Mouse (Mus musculus) spleen, embryonic (tissue): ENCODE data around the gene T.
"Not testable (repeated sequence)": the region's sequence is repeated elsewhere in the genome, so short reads cannot be mapped to it uniquely, and the experiment has no call there.

Experiments used
- CTCF ChIA-PET: fragments of 350-600 bp; sonication (Branson Sonifier 250); formaldehyde crosslinking; loops from one replicate; lab custom pipeline; 2022; lab: Charles Lee

T gene

DNA sequence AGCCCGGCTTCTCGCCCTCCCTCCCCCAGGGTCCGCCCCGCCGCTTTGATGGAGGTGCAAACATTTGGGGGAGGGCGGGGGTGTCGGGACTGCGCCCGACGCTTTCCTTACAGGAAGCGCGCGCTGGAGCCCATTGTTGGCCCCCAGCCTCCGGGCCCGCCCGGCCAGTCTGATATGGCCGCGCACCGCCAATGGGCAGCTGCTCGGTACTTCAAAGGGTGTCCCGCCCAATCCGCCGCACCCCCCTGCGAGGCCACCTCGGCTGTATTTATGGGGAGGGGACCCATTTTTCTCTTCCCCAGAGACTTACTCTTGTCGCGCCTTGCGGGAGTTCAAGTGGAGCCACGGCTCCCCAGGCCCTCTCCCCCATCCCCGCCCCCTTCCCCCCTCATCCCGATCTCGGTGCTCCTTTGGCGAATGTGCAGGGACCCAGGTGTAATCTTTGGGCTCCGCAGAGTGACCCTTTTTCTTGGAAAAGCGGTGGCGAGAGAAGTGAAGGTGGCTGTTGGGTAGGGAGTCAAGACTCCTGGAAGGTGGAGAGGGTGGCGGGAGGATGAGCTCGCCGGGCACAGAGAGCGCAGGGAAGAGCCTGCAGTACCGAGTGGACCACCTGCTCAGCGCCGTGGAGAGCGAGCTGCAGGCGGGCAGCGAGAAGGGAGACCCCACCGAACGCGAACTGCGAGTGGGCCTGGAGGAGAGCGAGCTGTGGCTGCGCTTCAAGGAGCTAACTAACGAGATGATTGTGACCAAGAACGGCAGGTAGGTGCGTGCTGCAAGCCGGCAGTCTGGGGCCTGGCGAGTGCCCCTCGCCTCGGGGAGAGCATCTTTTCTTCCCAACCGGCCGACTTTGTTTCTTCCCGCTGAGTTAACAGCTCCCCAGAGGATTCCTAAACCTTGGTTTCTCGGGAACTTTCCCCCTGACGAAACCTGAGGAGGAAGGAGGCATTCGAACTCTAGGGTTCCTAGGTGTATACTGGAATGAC lies at the start of gene T:
Gene T (plus strand): TSS at position 446 of the 983 bp plus-strand sequence.
- CTCF ChIA-PET: no interaction called here

DNA sequence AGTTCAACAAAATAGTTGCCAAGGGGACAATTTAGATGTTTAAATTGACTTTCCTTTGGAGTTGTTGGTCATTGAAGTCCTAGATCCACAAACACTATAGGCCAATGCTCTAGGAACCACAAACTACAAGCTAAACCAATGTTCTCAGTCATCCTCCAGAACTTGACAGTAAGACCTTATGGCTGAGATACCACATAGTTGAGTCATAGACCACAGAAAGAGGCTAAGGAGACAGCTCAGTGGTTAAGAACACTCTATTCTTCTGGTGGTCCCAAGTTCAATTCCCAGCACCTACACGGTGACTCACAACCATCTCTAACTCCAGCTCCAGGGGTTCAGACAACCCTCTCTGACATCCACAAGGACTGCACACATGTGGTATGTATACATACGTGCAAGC lies 48.8 kb upstream of the T start:
- CTCF ChIA-PET: no interaction called here

DNA sequence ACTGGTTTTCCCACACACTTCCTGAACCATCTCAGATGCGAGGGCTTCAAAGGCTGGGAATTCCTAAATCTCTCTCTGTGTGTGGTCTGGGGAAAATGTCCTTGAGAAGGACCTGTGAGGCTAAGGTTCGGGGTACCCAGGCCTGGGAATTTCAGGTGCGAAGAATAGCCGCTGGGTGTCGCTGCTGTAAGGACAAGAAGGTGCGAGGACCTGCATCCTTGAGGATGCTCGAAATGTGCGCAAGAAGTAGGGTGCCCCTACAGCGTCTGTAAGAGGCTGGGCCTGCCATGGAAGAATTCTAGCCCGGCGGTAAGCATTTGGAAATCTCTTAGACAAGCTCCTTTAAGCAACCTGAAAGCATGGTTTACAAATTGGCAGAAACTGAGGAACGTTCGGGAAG lies 45.8 kb upstream of the T start:
- CTCF ChIA-PET: no interaction called here

DNA sequence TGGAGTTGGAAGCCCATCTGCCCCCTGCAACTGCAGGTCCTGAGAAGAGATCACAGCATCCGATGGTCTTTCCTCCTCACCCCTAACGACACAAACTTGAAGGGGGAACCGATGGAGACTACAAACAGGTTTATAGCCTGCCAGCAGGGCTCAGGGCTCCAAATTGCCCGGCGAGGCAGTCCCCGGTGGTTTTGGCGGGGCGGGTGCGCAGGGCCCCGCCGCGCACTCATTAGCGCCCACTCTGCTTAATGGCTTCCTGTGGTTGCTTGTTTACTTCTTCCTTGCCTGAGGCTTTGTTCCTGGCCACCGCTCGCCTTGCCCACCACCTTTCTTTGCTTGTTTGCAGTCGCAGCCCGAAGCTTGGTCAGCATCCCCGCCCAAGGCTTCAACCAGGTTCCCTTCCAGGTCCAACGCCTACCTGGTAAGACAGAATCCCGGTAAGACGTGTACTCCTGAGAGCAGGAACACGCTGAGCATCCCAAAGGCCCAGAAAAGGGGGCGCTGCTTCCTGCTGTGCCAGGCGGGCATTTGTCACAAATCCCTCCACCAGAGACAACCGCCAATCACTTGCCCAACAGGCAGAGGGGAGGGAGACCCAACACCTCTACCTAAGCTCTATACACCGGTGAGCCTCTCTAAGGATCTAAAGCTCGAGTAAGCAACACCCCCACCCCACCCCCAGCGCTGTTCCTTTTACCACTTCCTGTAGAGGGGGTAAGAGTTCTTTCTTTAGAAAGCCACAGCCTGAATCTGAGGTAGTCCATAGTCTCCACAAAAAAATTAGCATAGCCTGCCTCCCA lies 45.0 kb upstream of the T start:
- CTCF ChIA-PET: no interaction called here

DNA sequence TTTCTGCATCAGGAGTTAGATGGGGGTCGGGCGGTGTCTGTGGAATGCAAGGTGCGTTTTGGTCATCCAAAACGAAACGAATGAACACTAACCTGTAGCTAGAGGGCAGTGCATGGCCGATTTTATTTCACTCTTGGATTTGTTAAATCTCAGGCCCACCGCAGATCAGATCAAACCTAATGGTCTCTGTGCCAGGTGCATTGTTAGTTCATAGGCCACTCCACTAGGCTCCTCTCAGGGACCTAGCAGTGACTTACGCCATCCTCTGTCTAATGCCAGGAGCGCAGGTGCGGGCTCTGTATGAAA lies 44.5 kb upstream of the T start:
- CTCF ChIA-PET: no interaction called here

DNA sequence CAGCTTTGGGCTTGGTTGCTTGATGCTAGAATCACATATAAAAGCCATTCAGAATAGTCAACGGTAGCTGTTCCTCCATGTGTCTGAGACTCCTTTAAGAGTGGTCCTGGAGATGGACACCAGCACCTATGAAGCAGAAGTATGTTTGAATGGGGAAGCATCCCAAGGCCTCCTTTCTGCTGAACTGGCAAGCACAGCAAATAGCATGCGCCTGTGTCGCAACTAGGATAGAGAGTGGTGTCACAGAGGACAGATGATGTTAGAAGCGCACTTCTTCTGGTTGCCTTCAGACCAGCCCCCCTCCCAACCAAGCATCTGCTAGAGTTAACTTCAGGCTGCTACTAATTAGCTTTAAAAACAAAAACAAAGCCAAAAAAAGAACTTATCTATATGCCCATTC lies 43.7 kb upstream of the T start:
- CTCF ChIA-PET: no interaction called here

DNA sequence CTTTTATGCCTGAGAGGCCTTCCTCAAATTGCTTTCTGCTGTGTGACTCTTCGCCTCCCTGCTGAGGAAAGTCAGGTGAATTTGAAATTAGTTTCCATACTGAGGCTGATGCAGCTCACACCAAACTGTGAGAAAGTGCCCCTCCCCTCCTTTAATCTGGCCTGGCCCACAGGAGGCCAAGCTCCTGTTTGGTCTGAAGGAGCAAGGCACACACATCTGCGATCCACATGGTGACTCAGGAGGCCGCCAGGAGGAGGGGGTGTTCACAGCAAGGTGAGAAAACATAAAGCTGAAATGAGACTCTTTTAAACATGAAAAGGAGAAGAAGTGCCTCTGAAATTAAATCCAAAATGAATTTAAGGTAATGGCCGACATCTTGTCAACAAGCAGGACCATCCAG lies 37.9 kb upstream of the T start:
- CTCF ChIA-PET: no interaction called here

DNA sequence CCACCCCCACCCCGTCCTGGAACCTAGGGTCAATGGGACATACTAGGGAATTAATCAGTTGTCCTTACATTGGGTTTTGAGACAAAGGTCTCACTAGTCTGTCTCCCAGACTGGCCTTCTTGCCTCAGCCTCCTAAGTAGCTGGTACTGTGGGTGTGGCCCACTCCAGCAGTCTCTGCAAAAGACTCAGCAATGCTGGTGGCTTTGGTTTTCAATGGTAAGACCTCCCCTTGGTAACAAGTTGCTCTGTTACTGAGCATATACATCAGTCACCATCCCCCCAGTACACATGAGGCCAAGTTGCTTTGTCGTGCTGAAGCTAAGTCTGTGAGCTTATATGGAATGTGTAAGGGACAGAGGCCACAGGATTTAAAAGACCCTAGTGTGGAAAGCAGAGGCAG lies 36.3 kb upstream of the T start:
- CTCF ChIA-PET: no interaction called here

DNA sequence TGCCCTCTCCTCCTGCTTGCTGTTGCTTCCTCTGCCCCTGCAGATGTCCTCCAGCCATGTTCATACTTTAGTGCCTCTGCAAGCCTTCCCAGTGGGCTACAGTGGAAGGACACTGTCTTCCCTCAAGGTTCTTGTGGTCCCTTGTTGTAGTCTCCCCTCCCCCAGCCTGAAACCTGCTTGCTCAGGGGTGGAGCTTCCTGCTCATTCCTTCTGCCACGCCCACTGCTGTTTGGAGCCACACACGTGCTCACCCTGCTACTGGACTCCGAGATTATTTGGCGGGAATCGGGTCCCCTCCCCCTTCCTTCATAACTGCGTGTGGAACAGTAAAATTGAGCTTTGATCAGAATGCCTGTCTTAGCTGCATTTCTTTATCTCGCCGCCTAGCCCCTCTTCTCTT lies 30.3 kb upstream of the T start:
- CTCF ChIA-PET: not testable (repeated sequence)

DNA sequence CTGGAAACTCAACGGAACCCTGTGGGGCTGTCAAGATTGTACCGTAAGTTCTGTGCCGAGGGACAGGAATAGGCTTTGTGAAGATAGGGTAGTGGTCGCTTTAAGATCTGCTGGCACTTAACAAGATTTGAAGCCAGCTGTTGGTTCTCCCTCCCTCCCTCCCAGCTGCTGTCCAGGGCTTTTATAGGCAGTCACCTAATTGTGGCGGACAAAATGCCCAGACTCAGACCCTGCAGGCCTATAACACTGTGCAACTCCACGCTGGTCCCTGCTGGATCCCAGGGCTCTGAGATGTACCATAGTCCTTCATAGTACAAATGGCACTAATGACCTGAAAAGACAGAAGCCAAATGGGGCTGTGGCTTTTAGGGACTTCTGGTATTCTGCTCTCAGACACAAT lies 27.9 kb upstream of the T start:
- CTCF ChIA-PET: no interaction called here

DNA sequence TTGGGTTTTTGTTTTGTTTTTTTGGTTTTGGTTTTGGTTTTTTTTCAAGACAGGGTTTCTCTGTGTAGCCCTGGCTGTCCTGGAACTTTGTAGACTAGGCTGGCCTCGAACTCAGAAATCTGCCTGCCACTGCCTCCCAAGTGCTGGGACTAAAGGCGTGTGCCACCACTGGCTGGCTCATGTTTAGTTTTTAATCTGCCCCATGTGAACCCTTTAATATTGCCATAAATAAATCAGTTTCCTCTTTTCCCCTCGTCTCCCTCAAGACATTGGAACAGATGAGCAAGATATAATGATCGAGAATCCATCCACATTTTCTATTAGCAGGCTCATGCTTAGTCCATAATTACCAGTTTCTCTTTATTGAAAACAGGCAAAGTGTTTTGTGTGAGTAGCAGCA lies 26.2 kb upstream of the T start:
- CTCF ChIA-PET: not testable (repeated sequence)

DNA sequence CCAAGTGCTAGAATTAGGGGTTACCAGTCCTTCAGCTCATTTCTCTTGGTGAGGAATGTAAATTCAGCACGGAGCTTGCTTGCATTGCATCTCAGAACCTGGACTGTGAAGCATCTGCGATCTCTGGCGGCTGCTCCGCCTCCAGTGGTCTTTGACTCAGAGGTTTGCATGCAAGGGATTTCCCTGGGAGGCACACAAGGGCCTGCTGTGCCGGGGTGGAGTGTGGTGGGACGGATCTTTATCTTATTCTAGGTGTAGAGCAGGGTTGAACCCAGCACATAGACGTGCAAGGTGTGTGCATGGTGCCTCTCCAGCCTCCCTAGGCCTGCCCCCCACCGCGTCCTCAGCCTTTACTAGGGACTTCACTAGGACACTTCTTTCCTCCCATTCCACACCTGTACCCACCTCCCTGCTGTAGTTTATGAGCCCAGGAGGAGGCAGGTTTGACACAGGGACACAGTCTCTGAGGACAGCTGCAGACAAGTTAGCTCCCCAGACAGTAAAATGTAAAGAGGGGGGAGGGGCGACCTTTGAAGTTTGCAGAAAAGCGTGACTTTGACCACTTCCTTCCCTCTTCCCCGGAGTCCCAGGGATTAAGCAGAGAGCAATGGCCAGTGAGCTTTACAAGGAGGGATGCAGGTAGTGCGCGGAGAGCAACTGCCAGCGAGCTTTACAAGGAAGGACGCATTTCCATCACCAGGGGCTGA lies 25.5 kb upstream of the T start:
- CTCF ChIA-PET: no interaction called here

DNA sequence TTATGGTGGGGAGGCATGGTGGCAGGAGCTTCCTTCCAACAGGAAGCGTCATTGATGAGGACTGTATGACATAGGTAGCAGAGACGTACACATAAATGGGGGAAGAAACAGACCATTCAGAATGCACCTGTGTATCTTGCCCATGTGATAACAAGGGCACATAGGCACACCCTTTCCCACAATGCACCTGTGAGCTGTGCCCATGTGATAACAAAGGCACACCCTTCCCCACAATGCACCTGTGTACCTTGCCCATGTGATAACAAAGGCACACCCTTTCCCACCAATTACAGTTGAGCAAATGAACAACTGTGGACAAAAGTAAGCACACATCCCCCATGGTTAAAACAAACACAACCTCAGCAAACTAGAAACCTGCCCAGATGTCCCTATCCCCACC lies 23.9 kb upstream of the T start:
- CTCF ChIA-PET: interaction anchor here (0.6 kb wide), 2 partner anchors 67 to 530 kb away, joined by 7 to 9 read pairs; no protein-coding TSS in a partner anchor

DNA sequence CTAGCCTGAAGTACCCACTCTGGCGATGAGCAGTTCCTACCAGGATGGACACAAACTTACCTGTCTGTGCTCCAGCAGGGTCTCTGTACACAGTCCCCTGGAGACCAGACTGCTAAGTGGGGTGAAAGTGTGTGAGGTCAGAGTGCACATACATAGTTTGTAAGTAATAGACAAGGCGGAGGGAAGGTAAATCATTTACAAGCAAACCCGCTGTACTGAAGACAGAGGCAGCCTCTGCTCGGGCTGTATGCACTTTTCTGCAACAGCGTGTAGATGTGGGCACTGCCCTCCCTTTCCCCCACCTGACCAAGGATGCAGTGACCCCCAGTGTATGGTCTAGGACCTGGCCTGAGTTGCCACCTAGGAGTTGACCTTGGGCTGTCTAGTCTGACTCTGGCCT lies 20.6 kb upstream of the T start:
- CTCF ChIA-PET: no interaction called here

DNA sequence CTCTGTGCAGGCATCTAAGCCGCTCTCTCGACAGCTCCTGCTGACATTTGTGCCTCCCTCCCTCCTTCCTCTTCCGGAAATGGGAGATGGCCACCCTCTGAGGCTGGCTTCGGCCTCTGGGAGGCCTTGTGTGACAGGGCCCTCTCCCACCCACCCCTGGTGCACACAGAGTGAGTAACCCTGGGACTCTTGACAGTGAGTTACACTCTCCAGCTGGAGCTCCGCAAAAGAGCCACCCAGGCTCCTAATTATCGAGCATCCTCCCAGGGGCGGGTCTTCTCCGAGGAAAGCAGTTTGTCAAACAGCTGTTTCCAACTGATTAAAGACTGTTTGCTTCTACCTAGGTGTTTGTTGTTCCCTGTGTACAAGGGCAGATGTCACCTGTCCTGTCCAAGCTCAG lies 18.7 kb upstream of the T start:
- CTCF ChIA-PET: no interaction called here

DNA sequence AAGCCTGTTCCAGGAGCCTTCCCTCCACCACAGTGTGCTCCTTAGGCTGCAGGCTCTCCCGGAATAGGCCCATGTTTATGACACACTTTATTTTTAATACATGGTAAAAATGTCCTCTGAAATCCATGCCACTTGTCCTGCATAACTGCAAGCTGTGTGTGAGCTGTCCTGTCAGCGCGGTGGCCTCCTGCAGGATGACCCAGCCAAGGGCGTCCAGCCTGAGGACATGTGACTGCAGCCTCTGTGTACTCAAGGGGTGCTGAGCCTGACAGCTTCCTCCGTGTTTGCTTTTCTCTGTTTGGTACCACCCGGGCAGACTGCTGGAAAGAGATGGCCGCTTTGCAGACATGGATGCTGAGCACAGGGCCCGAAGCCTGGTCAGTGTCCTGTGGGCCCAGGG lies 17.4 kb upstream of the T start:
- CTCF ChIA-PET: no interaction called here

DNA sequence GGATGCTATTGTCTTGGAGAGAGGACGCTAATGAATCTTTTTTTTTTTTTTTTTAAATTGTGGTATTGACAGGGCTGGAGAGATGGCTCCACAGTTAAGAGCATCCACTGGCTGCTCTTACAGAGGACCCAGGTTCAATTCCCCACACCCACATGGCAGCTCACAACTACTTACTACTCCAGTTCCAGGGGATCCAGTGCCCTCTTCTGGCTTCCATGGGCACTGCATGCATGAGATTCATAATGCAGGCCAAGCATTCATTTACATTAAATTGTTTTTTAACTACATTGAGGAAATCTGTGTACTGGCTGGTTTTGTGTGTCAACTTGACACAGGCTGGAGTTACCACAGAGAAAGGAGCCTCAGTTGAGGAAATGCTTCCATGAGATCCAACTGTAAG lies 13.5 kb upstream of the T start:
- CTCF ChIA-PET: no interaction called here

DNA sequence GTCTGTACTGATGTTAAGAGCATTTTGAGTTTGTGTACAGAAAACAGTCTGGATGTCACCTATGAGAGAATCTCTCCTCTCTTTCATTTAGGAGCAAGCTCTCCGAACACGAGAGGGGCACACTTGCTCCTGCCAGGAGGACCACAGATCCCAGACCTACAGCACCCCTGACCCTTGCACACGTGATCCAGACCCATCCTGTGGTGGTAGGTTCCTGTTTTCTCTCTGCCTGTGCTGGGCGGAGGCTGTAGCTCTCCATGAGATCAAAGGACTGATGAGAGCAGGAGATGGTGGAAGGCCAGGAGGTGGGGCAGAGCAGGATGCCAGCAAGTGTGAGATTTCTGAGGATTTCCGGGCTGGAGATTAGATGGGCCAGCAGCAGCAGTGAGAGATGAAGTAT lies 12.7 kb upstream of the T start:
- CTCF ChIA-PET: no interaction called here

DNA sequence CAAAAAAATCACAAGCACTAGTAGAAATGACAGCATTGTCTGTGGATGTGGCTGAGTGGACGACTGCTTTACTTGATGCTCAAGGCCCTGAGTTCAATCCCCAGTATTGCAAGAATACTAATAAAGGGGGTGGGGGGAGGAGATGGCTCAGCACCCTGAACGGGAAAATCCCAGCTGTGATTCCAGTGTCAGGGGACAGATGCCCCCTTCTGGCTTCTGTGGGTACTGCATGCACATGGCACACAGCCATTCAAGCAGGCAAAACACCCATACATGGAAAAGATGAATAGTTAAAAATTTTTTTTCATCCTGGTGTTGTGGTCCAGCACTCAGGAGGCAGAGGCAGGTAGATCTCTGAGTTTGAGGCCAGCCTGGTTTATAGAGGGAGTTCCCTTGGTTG lies 10.9 kb upstream of the T start:
- CTCF ChIA-PET: no interaction called here

DNA sequence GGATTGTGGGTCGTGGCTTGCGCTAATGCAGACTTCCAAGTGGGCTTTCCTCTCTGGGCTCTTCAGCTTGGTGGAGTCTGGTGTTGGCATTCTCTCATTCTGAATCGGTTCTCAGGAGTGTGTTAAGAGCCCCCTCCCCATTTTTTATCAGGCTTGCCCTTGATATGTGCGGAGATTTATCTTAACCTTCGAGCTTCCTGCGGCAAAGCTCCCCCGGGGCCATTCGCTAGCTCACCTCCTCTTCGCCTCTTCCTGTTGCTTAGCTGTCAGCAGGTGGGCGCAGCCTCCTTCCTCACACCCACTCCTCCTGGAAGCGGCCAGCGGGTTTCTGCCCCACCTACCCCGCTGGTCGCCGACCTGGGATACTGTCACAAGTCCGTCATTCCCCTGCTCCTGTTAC lies 4.8 kb upstream of the T start:
- CTCF ChIA-PET: no interaction called here

DNA sequence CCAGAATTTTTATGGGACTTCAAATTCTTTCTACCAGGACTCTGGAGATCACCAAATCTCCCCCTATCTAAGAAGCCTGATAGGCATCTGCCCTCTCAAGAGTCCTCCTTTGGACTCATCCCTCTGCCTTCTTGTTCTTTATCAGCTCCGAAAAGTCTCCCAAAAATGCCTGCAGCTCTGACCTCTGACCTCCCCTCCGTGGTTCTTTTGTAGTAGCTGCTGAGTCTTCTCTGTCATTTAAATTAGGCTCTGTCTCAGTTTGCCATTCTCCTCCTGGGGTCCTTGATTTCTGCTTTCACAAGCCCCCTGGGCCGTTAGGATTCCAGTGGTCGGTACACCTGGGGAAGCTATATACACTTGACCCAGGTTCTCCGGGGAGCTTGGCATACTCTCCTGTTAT lies 4.3 kb upstream of the T start:
- CTCF ChIA-PET: no interaction called here

DNA sequence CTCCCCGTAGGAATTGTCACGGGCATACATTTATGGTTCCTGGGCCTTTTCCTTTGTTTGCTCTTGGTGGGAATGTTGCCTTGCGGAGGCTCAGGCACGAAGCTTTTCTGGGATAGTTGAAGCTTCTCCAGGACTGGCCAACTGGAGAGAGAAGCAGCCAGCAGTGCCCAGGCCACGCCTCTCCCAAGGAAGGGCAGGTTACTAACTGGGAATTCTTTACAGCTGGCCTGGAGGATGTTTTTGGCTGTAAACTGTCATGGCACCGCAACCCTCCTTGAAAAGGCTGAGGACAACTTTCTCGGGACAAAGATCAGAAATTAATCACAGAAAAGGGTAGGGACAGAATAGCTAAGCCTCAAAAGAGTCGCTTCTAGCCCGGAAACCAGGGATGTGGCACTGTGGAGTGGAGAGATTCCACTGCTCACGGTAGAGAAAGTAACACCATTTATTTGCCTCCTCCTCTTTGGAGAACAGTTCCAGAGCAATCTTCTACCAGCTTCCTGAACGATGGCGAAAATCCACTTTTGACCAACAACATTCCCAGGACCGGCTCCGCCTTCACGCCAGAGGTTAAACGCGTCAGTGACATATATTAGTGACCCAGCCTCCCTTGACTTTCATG lies 1.9 kb upstream of the T start:
- CTCF ChIA-PET: no interaction called here
